Mouse (Mus musculus): ENCODE results near the gene Eps15l1.

Gene Eps15l1

GRCm38 (mm10) chr8:72321635-72322441 lies 99.4 kb downstream of the Eps15l1 start:
- CTCF ChIA-PET: interaction anchor here in 3 of 4 experiments (0.7 to 1.6 kb wide), 6 partner anchors 12 to 81 kb away, joined by 3 to 4 read pairs (median 3); no protein-coding TSS in a partner anchor
- POLR2A ChIA-PET: interaction anchor here (0.5 to 41.7 kb wide), 62 partner anchors 3 to 250 kb away, joined by 3 to 3163 read pairs (median 5); partner anchors contain the start of genes Ap1m1 (in 2 of the 4), Gm10282 (in 2 of the 4), Klf2 (in 2 of the 4) and Tmem38a (in 1 of the 4)

- ChIA-PET POLR2A (interaction anchor here (0.6 to 41.7 kb wide), 52 partner anchors 4 to 240 kb away, joined by 3 to 3163 read pairs (median 9); partner anchors contain the start of genes Klf2 (in 2 of the 4), Ap1m1 (in 1 of the 4) and Gm10282 (in 1 of the 4)), CTCF (interaction anchor here in 2 of 4 experiments (0.7 to 2.8 kb wide), 4 partner anchors 13 to 48 kb away, joined by 3 to 10 read pairs (median 4); no protein-coding TSS in a partner anchor)
These were observed 100.3 kb downstream of the Eps15l1 start for GRCm38 (mm10) chr8:72320803-72321583.

GRCm38 (mm10) chr8:72319921-72320802 lies 101.1 kb downstream of the Eps15l1 start:
- ChIA-PET POLR2A (interaction anchor here (0.5 to 41.7 kb wide), 52 partner anchors 4 to 649 kb away, joined by 3 to 3163 read pairs (median 6); partner anchors contain the start of genes Ap1m1 (in 2 of the 4), Klf2 (in 2 of the 4), Gm10282 (in 1 of the 4) and Hsh2d (in 1 of the 4)), CTCF (interaction anchor here in 2 of 4 experiments (0.7 to 2.8 kb wide), 2 partner anchors 47 to 48 kb away, joined by 3 to 10 read pairs; no protein-coding TSS in a partner anchor)

- ChIA-PET CTCF (interaction anchor here (0.5 to 2.8 kb wide), 7 partner anchors 15 to 51 kb away, joined by 3 to 10 read pairs (median 3); no protein-coding TSS in a partner anchor), POLR2A (interaction anchor here (0.5 to 41.7 kb wide), 98 partner anchors 5 to 750 kb away, joined by 3 to 3163 read pairs (median 5); partner anchors contain the start of genes Gm10282 (in 2 of the 4), Klf2 (in 2 of the 4), Med26 (in 2 of the 4) and Ap1m1 (in 1 of the 4))
These were observed 101.9 kb downstream of the Eps15l1 start for GRCm38 (mm10) chr8:72319397-72319796.

GRCm38 (mm10) chr8:72318801-72319322 lies 102.4 kb downstream of the Eps15l1 start, which contains the start of gene Klf2:
TSS of gene Klf2 (plus strand) at chr8:72319033.
- POLR2A ChIA-PET: interaction anchor here (0.5 to 41.7 kb wide), 129 partner anchors 6 to 1621 kb away, joined by 3 to 3163 read pairs (median 4); partner anchors contain the start of genes Gm10282 (in 3 of the 4), Fam32a (in 2 of the 4), Klf2 (in 2 of the 4) and Med26 (in 2 of the 4)
- CTCF ChIA-PET: interaction anchor here (0.5 to 2.8 kb wide), 9 partner anchors 15 to 161 kb away, joined by 3 to 10 read pairs (median 3); no protein-coding TSS in a partner anchor

GRCm38 (mm10) chr8:72317741-72318301 lies 103.4 kb downstream of the Eps15l1 start:
- POLR2A ChIA-PET: interaction anchor here (0.6 to 41.7 kb wide), 76 partner anchors 7 to 1421 kb away, joined by 3 to 3163 read pairs (median 4); partner anchors contain the start of genes Gm10282 (in 3 of the 4), Fam32a (in 2 of the 4), Klf2 (in 2 of the 4) and Med26 (in 2 of the 4)
- CTCF ChIA-PET: interaction anchor here in 3 of 4 experiments (0.6 to 1.3 kb wide), 4 partner anchors 21 to 208 kb away, joined by 3 to 5 read pairs (median 3); no protein-coding TSS in a partner anchor

- CTCF ChIA-PET: interaction anchor here (0.5 to 1.3 kb wide), 15 partner anchors 13 to 944 kb away, joined by 3 to 9 read pairs (median 3); partner anchors contain the start of gene Ap1m1 (in 1 of the 4)
- POLR2A ChIA-PET: interaction anchor here (0.6 to 38.3 kb wide), 115 partner anchors 8 to 1656 kb away, joined by 3 to 3163 read pairs (median 5); partner anchors contain the start of genes Ap1m1 (in 3 of the 4), Gm10282 (in 3 of the 4), Klf2 (in 2 of the 4) and Fam32a (in 1 of the 4)
These were observed 105.1 kb downstream of the Eps15l1 start for GRCm38 (mm10) chr8:72316053-72316695.

GRCm38 (mm10) chr8:72312926-72313518 lies 108.2 kb downstream of the Eps15l1 start:
- CTCF ChIA-PET: interaction anchor here in 2 of 4 experiments (0.5 to 1.2 kb wide), 4 partner anchors 48 to 89 kb away, joined by 3 to 11 read pairs (median 6); no protein-coding TSS in a partner anchor
- POLR2A ChIA-PET: interaction anchor here (0.6 to 38.3 kb wide), 25 partner anchors 9 to 361 kb away, joined by 3 to 3163 read pairs (median 7); partner anchors contain the start of genes Klf2 (in 2 of the 4) and Ap1m1 (in 1 of the 4)

- ChIA-PET POLR2A (interaction anchor here (0.6 to 38.3 kb wide), 56 partner anchors 8 to 1026 kb away, joined by 3 to 3163 read pairs (median 4); partner anchors contain the start of genes Klf2 (in 4 of the 4), Ap1m1 (in 2 of the 4) and Slc27a1 (in 1 of the 4)), CTCF (interaction anchor here in 3 of 4 experiments (0.6 to 1.2 kb wide), 11 partner anchors 11 to 71 kb away, joined by 3 to 6 read pairs (median 3); partner anchors contain the start of gene Ap1m1 (in 1 of the 3))
These were observed 110.3 kb downstream of the Eps15l1 start for GRCm38 (mm10) chr8:72310849-72311506.

- POLR2A ChIA-PET: interaction anchor here in 3 of 4 experiments (0.5 to 38.3 kb wide), 17 partner anchors 8 to 70 kb away, joined by 3 to 3163 read pairs (median 5); partner anchors contain the start of gene Klf2 (in 3 of the 3)
- CTCF ChIA-PET: no interaction called here
These were observed 113.0 kb downstream of the Eps15l1 start for GRCm38 (mm10) chr8:72308276-72308675.

- ChIA-PET CTCF (no interaction called here), POLR2A (interaction anchor here in 2 of 4 experiments (1.0 to 1.1 kb wide), 2 partner anchors 9 kb away, joined by 3 to 5 read pairs; no protein-coding TSS in a partner anchor)
These were observed 114.3 kb downstream of the Eps15l1 start for GRCm38 (mm10) chr8:72306913-72307312.

- POLR2A ChIA-PET: interaction anchor here (0.6 to 1.6 kb wide), 29 partner anchors 8 to 350 kb away, joined by 3 to 17 read pairs (median 4); partner anchors contain the start of gene Klf2 (in 3 of the 4)
These were observed 115.9 kb downstream of the Eps15l1 start, which contains the start of gene Gm10282 for GRCm38 (mm10) chr8:72305210-72305905. TSS of gene Gm10282 (minus strand) at chr8:72305260.

GRCm38 (mm10) chr8:72303633-72304032 lies 117.6 kb downstream of the Eps15l1 start:
- POLR2A ChIA-PET: interaction anchor here in 3 of 4 experiments (0.6 to 6.0 kb wide), 29 partner anchors 7 to 156 kb away, joined by 3 to 69 read pairs (median 6); partner anchors contain the start of gene Klf2 (in 2 of the 3)
- CTCF ChIA-PET: interaction anchor here in 2 of 4 experiments (1.0 kb wide), 2 partner anchors 31 kb away, joined by 3 to 4 read pairs; no protein-coding TSS in a partner anchor

More at GRCm38 (mm10) chr8:72305210-72305905, 115.9 kb downstream of the Eps15l1 start, which contains the start of gene Gm10282:
- CTCF ChIA-PET: interaction anchor here in 2 of 4 experiments (0.6 to 1.0 kb wide), 2 partner anchors 33 to 39 kb away, joined by 3 to 4 read pairs; no protein-coding TSS in a partner anchor
